Mouse (Mus musculus): ENCODE measurements around the gene Wdr41.

- TF ChIP-seq CTCF (conservative IDR thresholded peaks at IDR 0.05; ENCODE audit: low read length) (no peak), POU5F1 (IDR thresholded peaks at IDR 0.05; ENCODE audit: borderline replicate concordance, low read length) (no peak)
Observed at GRCm38 (mm10) chr13:95017278-95017677, 41.1 kb downstream of the Wdr41 start.

All from E14TG2a.4 (cell line).